Mouse (Mus musculus) frontal cortex, postnatal 25 days (tissue): ENCODE measurements at regions not wholly inside any gene's neighbourhood (a gene's known extent, or its start where the extent isn't known, plus 50 kb on each side); places are given as distances from the start of the nearest gene placed in this dataset.

Experiments used
- DNase-seq, 2 experiments: peaks; one replicate each; pipeline ENCODE4 v3.0.0; 2022; ENCODE audit warnings: low spot score in 2 of 2

- no peak for DNase-seq
Observed at GRCm38 (mm10) chr15:27129697-27130096, 234.3 kb upstream of the Fbxl7 start.

GRCm38 (mm10) chr15:27132761-27133160, 237.4 kb upstream of the Fbxl7 start:
- no peak for DNase-seq

- no peak for DNase-seq
Observed at GRCm38 (mm10) chr15:27137580-27137979, 242.2 kb upstream of the Fbxl7 start.

GRCm38 (mm10) chr15:27145860-27146259, 250.5 kb upstream of the Fbxl7 start:
- no peak for DNase-seq

GRCm38 (mm10) chr15:27160986-27161385, 265.6 kb upstream of the Fbxl7 start:
- DNase-seq, result no peak

- no peak for DNase-seq
Observed at GRCm38 (mm10) chr15:27167484-27167883, 272.1 kb upstream of the Fbxl7 start.

GRCm38 (mm10) chr15:27169846-27170245, 274.5 kb upstream of the Fbxl7 start:
- DNase-seq, result no peak

DNA sequence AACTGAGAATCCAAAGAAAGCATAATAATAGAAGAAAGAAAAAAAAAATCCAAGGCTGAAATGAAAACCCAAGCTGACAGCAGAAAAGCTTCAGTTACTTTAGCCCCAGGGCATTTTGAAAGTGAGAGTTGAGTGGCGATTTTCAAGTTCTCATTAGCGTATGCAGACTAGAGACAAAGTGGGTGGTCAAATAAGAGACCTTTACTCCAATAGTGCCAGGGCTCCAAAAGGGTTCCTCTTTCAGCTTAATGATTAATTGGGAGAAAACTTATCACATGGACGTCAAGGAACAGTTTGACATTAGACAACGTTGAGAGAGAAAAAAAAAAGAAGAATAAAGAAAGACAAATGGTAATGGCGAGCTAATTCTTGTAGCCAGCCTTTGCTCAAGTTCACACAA, 278.1 kb upstream of the Fbxl7 start:
- DNase-seq, result no peak

DNA sequence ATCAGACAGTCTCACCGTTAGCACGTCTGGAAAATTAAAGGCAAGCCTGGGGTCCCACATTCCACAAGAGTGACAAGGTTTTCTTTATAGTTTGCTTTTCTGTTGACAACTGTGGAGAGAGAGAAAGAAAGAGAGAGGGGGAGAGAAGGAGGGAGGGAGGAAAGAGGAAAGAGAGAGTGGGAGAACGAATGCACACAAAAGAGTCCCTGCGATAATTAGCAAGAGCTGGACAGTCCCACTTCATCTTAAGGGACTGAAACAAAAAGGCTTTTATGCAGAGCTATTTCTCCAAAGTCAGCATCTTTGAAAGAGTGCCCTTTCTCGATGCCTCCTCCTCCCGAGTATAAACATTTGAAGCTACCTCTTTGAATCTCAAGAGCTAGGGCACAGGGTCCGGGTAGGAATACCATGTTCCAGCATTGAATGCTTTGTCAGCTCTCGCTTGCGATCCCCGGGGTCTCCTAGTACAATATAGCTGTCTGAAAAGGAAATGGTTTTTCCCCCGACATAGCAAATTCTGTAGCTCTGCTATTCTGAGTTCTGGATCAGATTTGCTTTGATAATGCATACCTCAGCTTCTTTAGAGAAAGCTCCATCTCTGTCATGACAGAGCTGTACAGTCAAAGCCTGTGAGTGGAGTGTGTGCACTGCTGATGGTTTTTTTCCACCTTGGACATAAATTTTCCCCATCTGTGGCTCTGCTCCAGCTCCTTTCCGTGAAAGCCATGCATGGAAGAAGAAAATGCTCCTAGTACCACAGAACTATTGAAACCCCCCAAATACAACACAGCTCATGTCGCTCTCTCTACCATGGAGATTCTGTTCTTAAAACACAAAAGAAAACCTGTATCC, 282.9 kb upstream of the Fbxl7 start:
- DNase-seq, result no peak

GRCm38 (mm10) chr15:27189699-27190098, 276.8 kb upstream of the Ank start:
- DNase-seq, result peak; percentile 33 to 45

DNA sequence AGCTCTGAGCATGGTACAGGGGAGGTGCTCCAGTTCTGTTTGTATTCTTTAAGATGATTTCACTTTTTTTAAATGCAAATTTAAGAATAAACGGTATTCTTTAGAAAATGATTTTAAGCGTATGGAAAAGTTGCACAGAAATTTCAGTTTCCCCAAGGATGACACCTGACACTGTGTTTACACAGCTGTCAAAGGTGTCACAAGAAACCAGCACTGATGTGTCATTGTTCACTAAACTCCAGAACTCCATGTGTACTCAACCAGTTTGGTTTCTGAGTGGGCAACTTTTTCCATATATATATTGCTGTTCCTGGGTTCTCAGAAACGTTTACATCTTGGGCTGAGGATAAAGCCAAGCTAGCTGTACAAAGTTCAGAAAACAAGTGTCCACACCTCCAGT, 265.0 kb upstream of the Ank start:
- DNase-seq, result no peak

GRCm38 (mm10) chr15:27204888-27205287, 261.6 kb upstream of the Ank start:
- DNase-seq, result no peak

- no peak for DNase-seq
Observed at GRCm38 (mm10) chr15:27207446-27207845, 259.0 kb upstream of the Ank start.

DNA sequence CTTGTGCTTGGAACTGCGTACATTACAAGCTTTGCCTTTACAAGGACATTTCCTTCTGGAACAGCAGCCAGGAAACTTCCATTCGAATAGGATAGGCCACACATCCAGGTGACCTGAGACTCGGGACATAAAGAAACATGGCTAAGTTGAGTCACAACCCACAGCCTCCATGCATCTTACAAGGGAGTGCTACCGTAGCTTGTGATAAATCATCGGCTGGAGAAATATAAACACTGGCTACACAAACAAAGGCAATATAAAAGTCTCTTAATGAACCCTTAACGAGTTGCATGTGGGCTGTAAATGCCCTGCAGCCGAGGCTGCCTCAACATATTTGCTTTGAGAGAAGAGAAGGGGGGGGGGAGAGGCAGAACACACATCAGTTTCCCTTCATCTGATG, 250.1 kb upstream of the Ank start:
- DNase-seq, result no peak

DNA sequence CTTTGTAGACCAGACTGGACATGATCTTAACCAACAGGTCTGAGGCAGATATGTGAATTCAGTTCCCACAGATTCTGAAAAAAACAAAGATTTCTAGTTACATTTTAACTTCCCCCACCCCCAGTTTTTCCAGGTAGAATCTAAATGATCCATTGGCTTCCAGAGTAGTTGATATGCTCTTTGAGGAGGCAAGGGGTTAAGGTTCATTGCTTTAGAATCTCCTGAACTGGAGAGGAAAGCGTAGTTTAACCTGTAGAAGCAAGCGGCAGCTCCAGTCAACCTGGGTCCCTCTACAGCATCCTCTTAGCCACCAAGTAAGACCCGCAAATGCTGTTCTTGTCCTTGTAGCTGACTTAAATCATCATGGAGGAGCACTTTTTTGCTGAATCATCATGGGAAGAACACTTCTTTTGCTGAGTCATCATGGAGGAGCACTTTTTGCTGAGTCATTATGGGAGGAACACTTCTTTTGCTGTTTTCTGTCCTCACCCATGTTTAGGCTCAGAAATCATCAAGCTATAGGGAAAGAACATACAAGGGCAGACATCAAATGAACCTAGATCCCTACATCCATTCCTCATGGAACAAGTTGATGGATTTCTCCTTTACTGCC, 247.2 kb upstream of the Ank start:
- no peak for DNase-seq

GRCm38 (mm10) chr15:27223610-27224511, 242.6 kb upstream of the Ank start:
- no peak for DNase-seq

DNA sequence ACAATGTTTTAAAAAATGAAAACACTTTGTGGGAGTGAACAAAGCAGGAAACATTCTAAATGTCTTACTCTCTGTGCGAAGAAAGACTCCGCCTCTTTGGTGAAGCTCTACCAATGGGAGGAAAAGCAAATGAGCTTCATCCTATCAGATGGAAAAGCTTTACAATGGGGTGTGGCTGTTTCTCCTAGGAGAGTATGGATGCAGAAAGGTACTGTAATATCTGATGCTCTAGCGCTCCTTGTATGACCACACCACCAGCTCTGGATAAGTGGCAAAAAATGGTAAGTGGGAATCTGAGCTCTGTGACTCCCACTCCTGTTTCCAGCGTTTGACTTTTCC, 242.0 kb upstream of the Ank start:
- no peak for DNase-seq

DNA sequence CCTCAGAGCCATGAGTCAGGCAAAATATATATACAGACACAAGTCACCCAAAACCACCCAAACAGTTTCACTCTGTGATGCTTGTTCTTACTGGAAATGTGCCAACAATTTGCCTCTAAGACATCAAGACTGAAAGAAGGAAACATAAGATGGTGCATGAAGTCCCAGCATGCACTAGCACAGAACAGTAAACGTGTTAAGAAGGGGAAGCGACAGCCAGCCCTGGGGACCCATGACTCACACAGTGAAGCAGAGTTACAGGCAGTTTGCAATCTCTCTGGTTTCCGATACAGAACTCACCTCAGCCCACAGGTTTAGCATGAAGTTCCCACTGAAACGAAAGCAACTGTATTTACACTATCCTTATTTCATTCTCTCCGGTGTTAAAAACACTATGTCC, 233.7 kb upstream of the Ank start:
- no peak for DNase-seq

GRCm38 (mm10) chr15:27234770-27235169, 231.7 kb upstream of the Ank start:
- peak; percentile 30 to 46 for DNase-seq

- DNase-seq, result no peak
Observed at GRCm38 (mm10) chr15:27238301-27238700, 228.2 kb upstream of the Ank start.

GRCm38 (mm10) chr15:27246302-27246701, 220.2 kb upstream of the Ank start:
- no peak for DNase-seq
